Mouse (Mus musculus) naive thymus-derived CD4-positive, alpha-beta T cell, adult 2 months (primary cell): ENCODE results near the gene St3gal4.

Experiments
- DNase-seq: peaks from one replicate; pipeline ENCODE4 v3.0.0-alpha.2; 2011; ENCODE audit warnings: low read depth

Gene St3gal4

GRCm38 (mm10) chr9:35105884-35106880, 12.9 kb downstream of the St3gal4 start:
- DNase-seq, result no peak

- no peak for DNase-seq
These were observed 13.6 kb downstream of the St3gal4 start for GRCm38 (mm10) chr9:35105438-35105837.

- no peak for DNase-seq
These were observed 14.4 kb downstream of the St3gal4 start for GRCm38 (mm10) chr9:35104711-35105110.

GRCm38 (mm10) chr9:35098762-35099161, 20.3 kb downstream of the St3gal4 start:
- DNase-seq, result no peak

- DNase-seq, result no peak
These were observed 21.2 kb downstream of the St3gal4 start for GRCm38 (mm10) chr9:35097901-35098300.

- DNase-seq, result no peak
These were observed 23.3 kb downstream of the St3gal4 start for GRCm38 (mm10) chr9:35095726-35096125.

- no peak for DNase-seq
These were observed 25.7 kb downstream of the St3gal4 start for GRCm38 (mm10) chr9:35093350-35093749.

- DNase-seq, result no peak
These were observed 26.2 kb downstream of the St3gal4 start for GRCm38 (mm10) chr9:35092904-35093303.

GRCm38 (mm10) chr9:35061446-35061845, 57.6 kb downstream of the St3gal4 start:
- no peak for DNase-seq

GRCm38 (mm10) chr9:35059881-35060280, 59.2 kb downstream of the St3gal4 start:
- no peak for DNase-seq

GRCm38 (mm10) chr9:35058596-35059354, 60.3 kb downstream of the St3gal4 start:
- no peak for DNase-seq

- no peak for DNase-seq
These were observed 60.9 kb downstream of the St3gal4 start for GRCm38 (mm10) chr9:35058186-35058585.

GRCm38 (mm10) chr9:35057631-35058030, 61.4 kb downstream of the St3gal4 start:
- DNase-seq, result no peak

GRCm38 (mm10) chr9:35056611-35057010, 62.5 kb downstream of the St3gal4 start:
- no peak for DNase-seq

GRCm38 (mm10) chr9:35055528-35056330, 63.3 kb downstream of the St3gal4 start:
- no peak for DNase-seq

- no peak for DNase-seq
These were observed 65.4 kb downstream of the St3gal4 start for GRCm38 (mm10) chr9:35053669-35054068.

GRCm38 (mm10) chr9:35053081-35053480, 66.0 kb downstream of the St3gal4 start:
- no peak for DNase-seq

- DNase-seq, result no peak
These were observed 66.4 kb downstream of the St3gal4 start for GRCm38 (mm10) chr9:35052671-35053070.

- no peak for DNase-seq
These were observed 67.4 kb downstream of the St3gal4 start for GRCm38 (mm10) chr9:35051666-35052065.

GRCm38 (mm10) chr9:35050701-35051454, 68.2 kb downstream of the St3gal4 start:
- DNase-seq, result no peak

GRCm38 (mm10) chr9:35049891-35050527, 69.1 kb downstream of the St3gal4 start:
- DNase-seq, result no peak
